Mouse (Mus musculus): ENCODE results near the gene Lta.

The Lta gene

DNA sequence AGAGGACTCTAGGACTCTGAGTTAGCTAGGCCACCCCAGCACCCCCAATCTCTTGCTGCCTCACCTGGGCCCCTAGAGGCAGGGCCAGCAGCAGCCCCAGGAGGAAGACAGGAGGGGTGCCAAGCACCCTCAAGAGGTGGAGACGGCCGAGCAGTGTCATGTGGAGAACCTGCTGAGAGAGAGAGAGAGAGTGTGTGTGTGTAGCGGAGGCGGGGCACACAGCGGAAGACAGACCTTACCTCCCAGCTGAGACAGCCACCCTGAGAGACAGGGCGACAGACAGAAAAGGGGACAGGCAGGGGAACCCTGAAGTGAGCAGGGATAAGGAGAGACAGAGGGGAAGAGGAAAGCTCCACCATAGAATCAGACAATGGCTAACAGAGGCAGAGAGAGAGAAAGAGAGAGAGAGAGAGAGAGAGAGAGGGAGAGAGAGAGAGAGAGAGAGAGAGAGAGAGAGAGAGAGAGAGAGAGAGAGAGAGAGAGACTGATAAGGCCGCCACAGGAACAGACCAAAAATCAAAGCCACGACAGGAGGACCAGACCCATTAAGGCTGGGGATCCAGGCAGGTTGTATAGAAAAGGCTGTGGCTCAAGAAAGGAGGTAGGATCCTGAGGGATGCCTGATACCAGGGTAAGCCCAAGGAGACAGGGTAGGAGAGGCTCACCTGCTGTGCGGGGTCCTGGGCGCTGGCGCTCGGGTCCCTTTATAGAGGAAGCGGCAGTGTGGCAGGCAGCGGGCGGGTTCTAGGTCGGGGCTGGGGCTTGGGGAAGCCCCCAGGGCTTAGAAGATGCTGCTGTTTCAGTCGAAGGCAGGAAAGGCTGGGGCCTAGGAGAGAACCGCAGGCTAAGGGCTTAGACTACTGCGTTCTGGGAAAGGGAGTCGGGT is at the start of gene Lta:
Lta (minus strand) TSS at position 858 of the 886 bp plus-strand sequence.
- peak; percentile 68 to 73 for DNase-seq

DNA sequence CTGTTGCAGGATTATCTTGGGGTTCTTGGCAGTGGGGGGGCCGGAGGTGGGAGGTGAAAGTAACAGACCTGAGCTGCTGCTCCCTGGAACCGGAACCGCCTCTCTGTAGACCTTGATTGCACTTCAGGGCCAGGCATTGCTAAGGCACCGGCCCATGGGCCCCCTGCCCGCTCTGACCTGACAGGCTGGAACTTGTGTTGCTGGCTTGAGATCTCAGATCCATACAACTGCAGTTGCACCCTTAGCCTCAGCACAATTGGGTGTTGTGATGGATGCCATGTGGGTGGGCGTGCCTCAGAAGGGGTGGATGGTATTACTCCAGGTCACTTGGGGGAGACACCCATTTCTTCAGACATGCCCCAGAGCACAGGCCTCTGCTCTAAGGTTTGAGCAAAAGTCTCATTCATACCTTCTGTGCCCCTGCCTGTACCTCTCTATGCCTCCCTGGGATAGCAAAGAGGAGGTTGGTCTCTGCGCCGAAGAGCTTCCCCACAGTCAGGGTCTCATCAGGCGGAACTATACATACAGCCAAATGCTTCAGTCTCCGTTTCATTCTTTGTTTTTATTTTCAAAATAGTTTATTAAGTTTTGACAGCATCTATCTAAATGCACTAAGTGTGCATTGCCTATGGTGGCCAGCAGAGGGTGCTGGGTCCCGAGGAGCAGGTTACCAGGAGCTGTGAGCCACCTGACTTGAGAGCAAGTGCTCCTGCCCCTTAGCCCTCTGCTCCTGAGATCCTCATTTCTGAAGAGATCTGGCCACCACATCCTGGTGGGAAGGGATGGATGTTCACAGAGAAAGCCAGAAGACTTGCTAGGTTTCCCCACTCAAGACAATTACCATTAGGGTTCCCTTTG is 49.3 kb upstream of the Lta start:
- peak; percentile 59 to 79 for DNase-seq

DNA sequence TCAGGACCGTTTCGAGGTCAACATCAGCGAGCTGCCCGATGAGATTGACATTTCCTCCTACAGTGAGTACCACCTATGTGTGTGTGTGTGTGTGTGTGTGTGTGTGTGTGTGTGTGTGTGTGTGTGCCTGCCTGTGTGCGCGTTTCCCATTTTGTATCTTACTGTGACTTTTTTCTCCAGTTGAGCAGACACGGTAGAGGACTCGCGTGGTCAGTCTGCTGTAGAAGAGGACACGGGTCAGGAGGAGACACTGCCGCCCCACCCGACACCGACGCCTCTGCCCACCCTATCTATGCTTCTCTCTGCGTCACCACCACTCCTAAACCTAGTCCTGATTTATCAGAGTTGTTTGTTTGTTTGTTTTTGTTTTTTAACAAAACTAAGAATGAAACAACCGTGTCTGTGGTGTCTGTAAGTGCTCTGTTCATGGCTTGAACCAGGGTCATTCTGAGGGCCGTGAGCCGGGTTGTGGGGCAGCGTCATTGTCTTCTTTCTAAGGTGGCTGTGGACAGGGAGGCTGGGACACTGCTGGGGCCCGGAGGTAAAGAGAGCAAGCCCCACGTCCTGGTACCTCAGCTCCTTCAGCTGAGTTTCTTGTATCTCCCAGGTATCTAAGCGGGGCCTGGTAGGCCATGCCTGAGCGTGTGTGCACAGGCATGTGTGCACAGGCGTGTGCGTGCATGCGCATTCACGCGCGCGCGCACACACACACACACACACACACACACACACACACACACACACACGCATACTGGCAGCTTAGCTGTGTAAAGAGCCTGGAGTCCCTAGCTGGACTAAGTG is 48.3 kb upstream of the Lta start:
- DNase-seq = no peak

DNA sequence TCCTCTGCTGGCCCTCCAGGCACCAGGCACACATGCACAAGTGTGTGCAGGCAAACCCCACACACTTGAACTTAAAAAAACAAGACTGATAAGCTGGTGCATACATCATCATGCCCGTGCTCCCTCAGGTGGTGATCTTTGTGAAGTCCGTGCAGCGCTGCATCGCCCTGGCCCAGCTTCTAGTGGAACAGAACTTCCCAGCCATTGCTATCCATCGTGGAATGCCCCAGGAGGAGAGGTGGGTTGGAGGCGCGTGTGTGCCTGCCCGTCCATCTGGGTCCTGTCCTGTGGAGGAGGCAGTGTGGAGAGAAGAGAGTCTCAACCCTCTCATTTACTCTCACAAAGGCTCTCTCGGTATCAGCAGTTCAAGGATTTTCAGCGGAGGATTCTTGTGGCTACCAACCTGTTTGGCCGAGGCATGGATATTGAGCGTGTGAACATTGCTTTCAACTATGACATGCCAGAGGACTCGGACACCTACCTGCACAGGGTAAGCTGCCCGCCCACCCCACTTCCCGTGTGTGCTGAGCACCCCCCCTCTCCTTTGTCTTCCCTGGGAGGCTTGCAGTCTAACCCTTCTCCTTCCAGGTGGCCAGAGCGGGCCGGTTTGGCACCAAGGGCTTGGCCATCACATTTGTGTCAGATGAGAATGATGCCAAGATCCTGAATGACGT is 47.6 kb upstream of the Lta start:
- DNase-seq = no peak

DNA sequence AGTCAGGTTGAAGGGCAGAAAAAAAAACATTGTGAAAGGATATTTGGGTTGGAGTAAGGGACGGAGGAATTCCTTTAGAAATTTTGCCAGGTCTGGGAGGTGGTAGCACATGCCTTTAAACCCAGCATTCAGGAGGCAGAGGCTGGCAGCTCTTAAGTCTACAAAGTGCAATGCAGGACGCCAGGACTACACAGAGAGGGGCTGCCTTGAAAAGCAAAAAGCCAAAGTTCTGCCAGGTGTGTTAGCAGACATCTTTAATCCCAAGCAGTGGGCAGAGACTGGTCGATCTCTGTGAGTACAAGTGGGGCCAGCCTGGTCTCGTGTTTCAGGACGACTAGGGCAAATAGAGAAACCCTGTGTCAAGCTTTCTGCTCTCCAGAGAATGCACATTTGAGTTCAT is 46.8 kb upstream of the Lta start:
- no peak for DNase-seq

DNA sequence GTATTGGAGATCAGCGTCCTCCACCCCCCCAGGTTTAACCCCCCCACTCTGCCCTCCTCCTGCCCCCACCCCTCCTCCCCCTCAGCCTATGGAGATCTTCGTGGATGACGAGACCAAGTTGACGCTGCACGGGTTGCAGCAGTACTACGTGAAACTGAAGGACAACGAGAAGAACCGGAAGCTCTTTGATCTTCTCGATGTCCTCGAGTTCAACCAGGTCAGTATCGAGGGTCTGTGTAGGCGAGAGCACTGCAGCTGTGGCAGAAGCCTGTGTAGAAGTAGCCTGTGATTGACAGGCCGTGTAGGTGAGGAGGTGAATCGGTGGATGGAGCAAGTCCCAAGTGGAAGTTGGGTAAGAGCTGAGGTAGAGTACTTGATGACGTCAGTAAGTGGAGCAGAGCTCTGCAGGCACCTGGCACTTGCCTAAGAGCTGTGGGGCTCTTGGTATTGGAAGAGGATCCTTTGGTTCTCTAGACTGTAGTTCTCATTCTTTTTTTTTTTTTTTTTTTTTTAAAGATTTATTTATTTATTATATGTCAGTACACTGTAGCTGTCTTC is 46.1 kb upstream of the Lta start:
- DNase-seq = no peak

DNA sequence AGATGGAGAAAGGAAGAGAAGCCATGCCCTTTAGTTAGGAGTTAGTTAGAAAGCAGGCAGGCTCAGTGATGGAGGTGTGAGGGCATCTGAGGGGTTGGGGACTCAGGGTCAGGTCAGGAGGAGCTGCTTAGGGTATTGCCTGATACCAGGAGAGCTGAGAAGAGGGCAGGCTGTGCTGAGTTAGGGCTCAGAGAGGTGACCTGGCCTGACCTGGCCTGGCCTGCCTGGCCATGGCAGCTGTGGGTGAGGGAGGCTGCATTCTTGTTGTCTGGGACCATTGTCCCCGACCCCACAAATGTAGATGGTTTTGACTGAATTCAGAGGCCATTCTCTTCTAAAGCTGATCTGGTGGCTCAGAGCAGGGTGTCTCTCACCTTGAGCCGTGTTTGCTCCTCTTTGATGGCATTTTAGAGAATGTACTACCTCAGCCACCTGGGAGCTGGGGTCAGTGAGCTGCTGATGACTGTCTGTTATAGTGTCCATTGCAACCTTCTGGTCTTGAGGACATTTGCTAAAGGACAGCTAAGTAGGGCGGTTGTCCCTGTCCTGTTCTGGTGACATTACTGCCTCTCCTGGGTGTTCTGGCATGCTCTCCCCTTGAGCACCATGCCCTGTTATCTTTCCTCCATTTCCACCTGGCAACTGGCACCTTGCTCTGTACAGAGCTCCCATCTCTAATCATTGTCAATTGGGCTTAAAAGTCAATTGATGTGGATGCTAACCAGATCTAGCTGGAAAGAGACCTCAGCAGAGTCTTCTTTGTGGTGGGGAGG is 45.4 kb upstream of the Lta start:
- no peak for DNase-seq

DNA sequence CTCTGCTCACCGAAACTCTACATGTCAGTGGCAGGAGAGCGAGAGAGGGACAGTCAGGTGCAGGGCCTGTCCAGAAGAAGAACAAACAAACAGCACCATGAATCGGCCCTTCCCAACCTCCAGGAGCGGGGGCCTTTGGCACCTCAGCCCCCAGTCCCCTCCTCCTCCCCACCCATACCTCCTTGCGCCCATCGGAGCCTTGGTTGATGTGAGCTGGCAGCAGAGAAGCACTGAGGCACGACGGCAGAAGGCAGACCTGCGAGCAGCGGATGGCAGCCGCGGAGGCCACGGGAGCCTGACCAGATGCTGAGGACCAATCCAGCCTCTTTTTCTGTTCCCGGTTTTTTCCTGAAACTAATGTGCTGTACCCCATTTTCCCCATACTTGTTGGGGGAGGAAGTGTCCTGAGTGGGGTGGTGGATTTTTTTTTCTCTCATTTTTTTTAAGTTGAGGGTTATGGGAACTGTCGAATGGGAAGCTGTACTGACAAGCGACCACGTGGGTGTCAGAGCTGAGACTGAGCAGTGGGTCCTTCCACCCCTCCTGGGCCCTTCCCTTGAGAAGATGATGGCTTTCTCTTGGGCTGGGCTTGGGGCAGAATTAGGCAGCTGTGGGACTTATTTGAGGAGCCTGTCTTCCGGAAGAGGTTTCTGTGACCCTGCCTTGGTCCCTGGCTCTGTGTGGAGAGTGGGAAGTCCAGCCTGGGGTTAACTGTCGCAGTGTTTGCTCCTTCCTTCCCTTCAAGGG is 44.5 kb upstream of the Lta start:
- no peak for DNase-seq

DNA sequence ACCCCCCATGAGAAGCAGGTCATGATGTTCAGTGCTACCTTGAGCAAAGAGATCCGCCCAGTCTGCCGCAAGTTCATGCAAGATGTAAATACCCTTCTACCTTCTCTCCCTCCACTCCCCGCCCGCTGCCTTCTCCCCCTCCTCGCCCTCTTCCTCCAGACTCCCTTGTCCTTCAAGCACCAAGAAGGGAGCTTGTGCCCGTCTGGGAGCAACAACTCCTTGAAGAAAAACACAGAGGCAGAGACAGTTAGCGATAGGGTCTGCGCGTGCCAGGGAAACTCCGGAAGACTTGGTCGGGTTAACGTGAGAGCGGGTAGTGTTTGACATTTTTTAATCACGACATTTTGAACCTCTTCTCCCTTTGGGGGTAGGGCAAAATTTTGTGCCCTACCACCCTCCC is 43.8 kb upstream of the Lta start:
- no peak for DNase-seq

DNA sequence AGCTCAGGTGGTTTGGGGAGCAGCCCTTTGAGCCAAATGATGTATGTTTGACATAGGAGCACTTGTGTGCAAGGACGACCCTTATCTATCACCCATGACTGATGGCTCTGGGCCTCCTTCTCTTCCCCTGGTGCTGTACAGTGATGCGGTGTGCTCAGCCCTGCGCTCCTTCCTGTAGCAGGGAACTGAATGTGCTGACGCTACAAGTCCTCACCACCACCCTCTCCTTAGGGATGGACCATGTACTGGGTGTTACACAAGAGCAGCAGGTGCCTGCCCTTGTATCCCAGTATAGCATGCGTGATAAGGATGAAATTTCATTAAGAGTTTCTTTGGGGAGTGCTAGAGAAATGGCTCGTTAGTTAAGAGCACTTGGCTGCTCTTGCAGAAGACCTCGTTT is 42.0 kb upstream of the Lta start:
- no peak for DNase-seq

DNA sequence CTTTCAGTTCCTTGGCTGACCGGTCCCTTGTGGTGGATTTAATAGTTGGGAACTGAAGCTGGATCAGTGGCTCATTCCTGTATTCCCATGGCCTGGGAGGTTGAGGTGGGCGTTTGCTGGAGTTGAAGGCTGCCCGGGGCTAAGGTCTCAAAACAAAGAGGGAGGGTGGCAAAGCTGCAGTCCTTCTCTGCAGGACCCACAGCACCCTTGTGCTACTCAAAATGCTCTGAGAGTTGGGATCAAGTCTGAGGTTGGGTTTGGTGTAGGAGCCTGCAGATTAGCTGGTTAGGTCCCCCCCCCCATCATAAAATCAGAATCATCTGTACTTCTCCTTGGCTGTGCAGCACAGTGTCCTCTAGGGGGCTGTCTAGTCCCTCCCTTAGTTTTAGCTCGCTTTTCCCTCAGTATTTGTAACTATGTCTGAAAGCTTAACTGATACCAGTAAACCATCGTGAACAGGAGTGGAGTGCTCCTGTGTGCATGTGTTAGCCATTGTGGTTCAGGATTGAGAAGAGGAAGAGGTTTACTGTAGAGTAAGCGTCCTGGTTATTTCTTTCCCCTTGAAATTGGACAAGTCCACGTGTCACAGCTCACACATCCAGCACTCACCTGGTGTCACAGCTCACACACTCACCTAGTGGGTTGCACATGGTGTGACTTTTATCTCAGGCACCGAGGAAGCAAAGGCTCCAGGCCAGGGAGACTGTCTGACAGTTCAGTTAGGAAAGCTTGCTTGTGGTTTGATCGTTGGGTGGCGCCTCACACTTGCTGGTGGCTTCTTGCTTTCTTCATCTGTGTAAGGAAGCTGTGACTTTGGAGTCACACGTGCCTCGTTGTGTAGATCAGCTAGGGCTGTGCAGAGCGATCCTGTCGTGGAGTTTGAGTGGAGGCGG is 40.8 kb upstream of the Lta start:
- no peak for DNase-seq

DNA sequence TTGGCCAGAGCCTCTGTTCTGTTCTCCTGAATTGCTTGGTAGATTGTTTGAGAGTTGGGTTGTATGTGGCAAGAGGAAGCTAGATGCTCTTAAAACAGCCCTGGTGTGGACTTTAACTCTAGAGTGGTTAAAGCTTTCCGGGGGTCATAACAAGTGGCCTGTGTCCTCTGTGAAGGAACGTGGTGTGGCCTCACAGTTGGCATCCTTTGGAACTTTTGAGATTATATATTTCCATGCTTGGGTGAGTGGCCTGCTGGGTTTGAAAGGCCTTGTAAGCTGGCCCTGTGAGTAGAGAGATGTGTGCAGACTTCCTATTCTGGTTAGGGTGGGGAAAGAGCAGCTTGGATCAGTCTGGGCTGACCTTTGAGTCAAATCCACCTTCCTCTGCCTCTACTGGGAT is 39.8 kb upstream of the Lta start:
- DNase-seq = no peak

DNA sequence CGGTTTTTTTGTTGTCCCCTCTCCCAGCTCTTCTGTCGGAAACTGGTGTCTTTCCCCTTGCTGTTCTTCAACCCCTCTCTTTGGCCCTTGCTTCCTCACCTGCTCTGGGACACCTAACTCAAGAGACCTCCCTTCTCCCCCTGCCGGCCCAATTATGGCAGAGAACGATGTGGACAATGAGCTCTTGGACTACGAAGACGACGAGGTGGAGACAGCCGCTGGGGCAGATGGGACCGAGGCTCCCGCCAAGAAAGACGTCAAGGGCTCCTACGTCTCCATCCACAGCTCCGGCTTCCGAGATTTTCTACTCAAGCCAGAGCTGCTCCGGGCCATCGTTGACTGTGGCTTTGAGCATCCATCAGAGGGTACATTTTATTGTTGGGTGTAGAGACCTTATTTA is 37.9 kb upstream of the Lta start:
- no peak for DNase-seq

DNA sequence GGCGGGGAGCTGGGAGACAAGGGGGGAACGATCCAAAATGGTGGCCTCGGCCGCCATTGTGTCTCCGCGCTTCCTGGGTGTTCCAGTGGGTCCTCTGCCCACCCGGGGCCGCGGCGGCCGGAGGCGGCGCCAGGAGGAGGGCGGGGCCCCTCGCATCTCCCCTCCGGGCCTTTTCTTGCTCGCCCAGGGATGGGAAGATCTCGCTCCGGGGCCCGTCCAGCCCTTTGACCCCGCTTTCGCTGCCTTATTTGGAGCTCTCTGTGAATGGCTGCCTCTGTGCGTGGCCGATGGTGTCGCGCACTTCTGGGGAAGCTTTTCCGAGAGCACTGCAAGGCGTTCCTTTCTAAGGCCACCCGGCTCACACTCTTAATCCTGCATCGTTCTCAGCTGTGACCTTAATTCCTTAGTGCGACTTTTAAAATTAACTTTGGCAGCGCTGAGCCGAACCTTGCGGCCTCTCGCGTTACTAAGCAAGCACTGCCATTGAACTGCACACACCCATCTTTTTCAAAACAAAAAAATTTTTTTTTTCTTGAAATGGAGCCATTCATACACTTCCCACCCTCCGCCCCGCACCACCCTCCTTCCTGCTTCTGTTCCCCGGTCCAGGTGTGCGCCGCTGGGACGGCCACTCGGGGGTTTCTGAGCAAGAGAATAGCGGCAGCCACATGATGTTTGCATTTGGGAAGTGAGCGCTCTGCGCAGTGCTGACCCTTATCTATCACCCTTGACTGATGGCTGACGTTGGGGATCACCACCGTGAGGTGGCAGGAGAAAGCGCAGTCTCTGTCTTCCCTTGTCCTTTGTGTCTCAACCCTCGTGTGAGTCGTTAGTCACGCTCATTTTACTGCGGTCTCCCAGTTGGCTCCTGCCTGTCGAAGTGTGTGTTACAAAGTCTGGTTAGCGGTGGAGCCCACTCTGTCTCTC is 37.1 kb upstream of the Lta start:
- peak; percentile 49 to 50 for DNase-seq

DNA sequence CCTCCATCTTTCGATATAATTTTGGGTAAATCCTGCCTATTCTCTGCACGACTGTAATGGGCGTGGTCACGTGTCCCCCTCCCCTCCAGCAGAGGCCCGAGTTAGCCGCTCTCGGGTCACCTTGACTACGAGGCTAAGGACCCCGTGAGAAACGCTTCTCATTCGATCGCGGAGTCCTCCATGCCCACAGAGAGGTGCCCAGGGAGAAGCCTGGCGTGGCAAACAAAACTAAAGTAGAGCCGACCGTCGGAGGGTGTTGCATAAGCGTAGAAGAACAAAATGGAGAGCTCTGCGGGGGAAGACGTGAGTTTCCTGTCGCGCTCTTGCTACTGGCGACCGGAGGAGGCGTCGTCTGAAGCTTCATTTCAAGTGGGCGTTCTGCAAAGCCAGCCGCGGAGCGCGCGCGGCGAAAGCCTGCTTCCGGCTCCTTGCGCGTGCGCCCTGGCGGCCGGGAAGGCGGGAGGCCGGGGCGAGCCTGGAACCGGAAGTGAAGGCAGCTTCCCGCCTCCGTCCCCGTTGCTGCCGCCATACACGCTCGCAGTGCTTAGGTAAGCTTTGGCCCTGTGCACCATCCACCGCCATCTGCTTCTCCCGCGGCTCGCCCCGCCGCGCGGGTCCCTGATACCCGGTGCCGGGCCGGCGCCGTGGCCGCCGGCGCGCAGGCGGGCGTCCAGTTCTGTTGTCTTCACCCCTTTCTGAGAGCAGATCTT is 36.3 kb upstream of the Lta start, which contains the start of gene Ddx39b:
Ddx39b (plus strand) TSS at position 442 of the 710 bp plus-strand sequence.
- peak; percentile 90 to 94 for DNase-seq

DNA sequence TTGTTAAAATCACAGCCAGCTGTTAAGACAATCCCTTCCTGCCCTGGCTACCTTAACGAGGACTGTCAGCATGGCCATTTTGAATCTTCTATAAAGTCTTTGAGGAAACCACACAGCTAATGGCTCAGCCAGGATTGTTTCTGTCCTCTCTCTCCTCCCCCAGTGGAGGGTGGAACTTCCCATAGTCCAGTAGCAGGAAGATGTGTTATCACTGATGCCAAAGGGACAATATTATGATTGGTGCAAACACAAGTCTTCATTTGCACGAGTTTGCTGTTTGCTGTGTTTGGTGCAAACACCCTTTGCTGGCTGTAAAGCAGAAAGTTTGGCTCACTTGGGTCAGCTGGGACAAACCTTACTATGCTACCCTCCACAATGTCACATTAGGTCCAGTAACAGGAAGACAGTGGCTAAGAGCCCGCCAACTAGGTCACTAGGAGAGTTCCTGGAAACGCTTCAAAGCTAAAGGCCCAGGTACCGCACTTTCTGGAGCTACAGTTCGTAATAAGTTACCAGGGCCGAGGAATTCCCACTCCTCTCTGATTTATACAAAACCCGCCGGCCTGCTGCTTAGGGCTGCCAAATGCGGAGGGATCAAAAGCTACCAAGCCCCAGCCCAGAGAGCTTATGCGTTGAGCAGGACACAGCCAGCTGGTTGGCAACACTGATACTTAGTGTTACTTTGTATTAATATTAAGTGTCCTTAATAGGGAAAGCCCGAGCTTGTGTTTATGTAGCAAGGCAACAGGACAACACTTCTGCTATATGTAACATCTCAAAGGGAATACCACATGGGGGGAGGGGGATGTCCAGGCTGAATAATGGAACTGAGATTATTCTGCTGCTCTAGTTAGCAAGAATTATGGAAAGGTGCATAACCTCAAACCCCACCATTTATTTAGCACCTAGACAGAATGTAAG is 35.5 kb upstream of the Lta start:
- no peak for DNase-seq
